ENCODE assay signal across 26 mouse cellular contexts in genomic region chr1:67022767-67023166, GRCm38 (mm10). TPM values are rescaled to one million over a fixed set of nuclear protein-coding genes. Genes with fewer than 3 reads are reported as not detected.
DNase-seq lines count a peak whose midpoint lies in the region; ATAC-seq and TF ChIP-seq lines count a peak whose summit lies in the region.
"Had no signal": no experiment of that assay in that cellular context is flagged by ENCODE, and none has a peak within 500 bp of the region (broad histone marks: within the 10 kb centered on the region; RNA-seq: fewer than 3 reads in every experiment).

No protein-coding gene starts in this region.

- H3K27me3 ChIP-seq in MEL (ENCODE audit: control insufficient read depth in 1 of 2, insufficient read depth in 2 of 2, low read length in 2 of 2) = no peaks in the 10 kb centered on the region
- H3K27me3 ChIP-seq: embryonic facial prominence, embryonic 12.5 days; embryonic facial prominence, embryonic 15.5 days; heart, embryonic 13.5 days; hindbrain, embryonic 15.5 days; intestine, embryonic 15.5 days had no signal

- TF ChIP-seq EP300 in MEL (IDR thresholded peaks at IDR 0.05; ENCODE audit: low read depth in 1 of 2, low read length in 2 of 2) = peak; percentile 95

- no peak for DNase-seq in layer of hippocampus, adult 2 months (ENCODE audit: low spot score in 2 of 2)
- no peak for DNase-seq in layer of hippocampus, adult 9-11 months
- DNase-seq in 416B (ENCODE audit: low read depth) (peak; percentile 48), MEL (ENCODE audit: low read depth, low spot score) (peak; percentile 84)
- DNase-seq in urinary bladder, postnatal 4 days (ENCODE audit: low spot score in 2 of 2) = no peak
- DNase-seq: adrenal gland, adult 2 months; adrenal gland, postnatal 14 days; cerebellum, adult 18-20 months; cerebellum, adult 9-10 months; cerebellum, postnatal 14 days; forebrain, postnatal 0 days; gastrocnemius, adult 2 months; gastrocnemius, postnatal 14 days; heart, adult 18-20 months; heart, postnatal 14 days; heart, postnatal 4 days had no signal

- no peak for TF ChIP-seq POLR2A in MEL (IDR thresholded peaks at IDR 0.05; ENCODE audit: control insufficient read depth in 1 of 2, insufficient read depth in 1 of 2, low read depth in 1 of 2, low read length in 2 of 2, poor library complexity in 1 of 2)
- no peak for TF ChIP-seq POLR2A in cortical plate, adult 2 months (IDR thresholded peaks at IDR 0.05; ENCODE audit: extremely low read depth, insufficient read depth, low read length)

- peaks cover 0 to 9% of the 10 kb centered on the region in 2 experiments; a peak in 2 of 4 replicates for H3K36me3 ChIP-seq in MEL (ENCODE audit: control insufficient read depth in 1 of 2, insufficient read depth in 2 of 2, low read length in 2 of 2)

- peaks cover 2 to 17% of the 10 kb centered on the region in 2 experiments; a peak in 3 of 4 replicates for H3K4me1 ChIP-seq in MEL (ENCODE audit: control insufficient read depth in 1 of 2, insufficient read depth in 2 of 2, low read length in 2 of 2)
- peaks cover 5% of the 10 kb centered on the region for H3K4me1 ChIP-seq in cortical plate, adult 2 months (ENCODE audit: control insufficient read depth, insufficient read depth, low read length)
- H3K4me1 ChIP-seq: embryonic facial prominence, embryonic 12.5 days; embryonic facial prominence, embryonic 15.5 days; heart, embryonic 10.5 days; hindbrain, embryonic 15.5 days; intestine, embryonic 15.5 days had no signal

- no peak for ATAC-seq in inflammation-experienced regulatory T-cells, adult 6 months
- ATAC-seq: CD4-positive, CD25-positive, alpha-beta regulatory T cell, adult 4 months; forebrain, embryonic 14.5 days; forebrain, postnatal 0 days; intestine, embryonic 15.5 days had no signal

- H3K4me3 ChIP-seq in layer of hippocampus, adult 2 months = no peak overlapping the region
- no peak overlapping the region for H3K4me3 ChIP-seq in MEL (ENCODE audit: control insufficient read depth in 1 of 2, insufficient read depth in 1 of 2, low read depth in 2 of 2, low read length in 2 of 2)
- no peak overlapping the region for H3K4me3 ChIP-seq in cortical plate, adult 2 months (ENCODE audit: insufficient read depth, low read length)
- H3K4me3 ChIP-seq: embryonic facial prominence, embryonic 12.5 days; embryonic facial prominence, embryonic 15.5 days; gastrocnemius, adult 2 months; heart, embryonic 10.5 days; heart, embryonic 13.5 days; hindbrain, embryonic 15.5 days; intestine, embryonic 15.5 days had no signal

- no peak for TF ChIP-seq CTCF in layer of hippocampus, adult 2 months (conservative IDR thresholded peaks at IDR 0.05)
- no peak for TF ChIP-seq CTCF in MEL (IDR thresholded peaks at IDR 0.05 in 2 of 3, conservative IDR thresholded peaks at IDR 0.05 in 1 of 3; ENCODE audit: control insufficient read depth in 1 of 3, insufficient read depth in 1 of 3, low read depth in 2 of 3, low read length in 3 of 3, poor library complexity in 1 of 3, severe bottlenecking in 1 of 3)
- TF ChIP-seq CTCF in cortical plate, adult 2 months (IDR thresholded peaks at IDR 0.05; ENCODE audit: extremely low read depth, insufficient read depth, low read length) = no peak

- H3K9ac ChIP-seq in MEL (ENCODE audit: control insufficient read depth, low read depth, low read length, poor library complexity, severe bottlenecking) = no peak overlapping the region; the same call in 1 of the 2 replicates
- H3K9ac ChIP-seq: embryonic facial prominence, embryonic 12.5 days; embryonic facial prominence, embryonic 15.5 days; forebrain, postnatal 0 days; heart, embryonic 13.5 days; hindbrain, embryonic 15.5 days; intestine, embryonic 15.5 days had no signal

- H3K9me3 ChIP-seq in MEL (replicated peaks; ENCODE audit: insufficient read depth, low read length) = no peaks in the 10 kb centered on the region
- H3K9me3 ChIP-seq: embryonic facial prominence, embryonic 12.5 days; embryonic facial prominence, embryonic 15.5 days; heart, embryonic 10.5 days; heart, embryonic 13.5 days; hindbrain, embryonic 15.5 days; intestine, embryonic 15.5 days had no signal

- H3K27ac ChIP-seq in layer of hippocampus, adult 2 months = 0 out of 2 replicates have a peak overlapping the region, but pooled peaks have one; percentile 28
- peak overlapping the region; percentile 74 for H3K27ac ChIP-seq in MEL (ENCODE audit: control insufficient read depth, low read depth, low read length)
- peak overlapping the region; percentile 41; the same call in 1 of the 2 replicates for H3K27ac ChIP-seq in cortical plate, adult 2 months (ENCODE audit: insufficient read depth, low read length)
- H3K27ac ChIP-seq: embryonic facial prominence, embryonic 12.5 days; embryonic facial prominence, embryonic 15.5 days; gastrocnemius, adult 2 months; heart, embryonic 10.5 days; heart, embryonic 13.5 days; hindbrain, embryonic 15.5 days; intestine, embryonic 15.5 days had no signal

- no peak for TF ChIP-seq RAD21 in MEL (IDR thresholded peaks at IDR 0.05; ENCODE audit: low read depth, low read length)

- H3K79me2 ChIP-seq in MEL (ENCODE audit: control insufficient read depth, insufficient read depth, low read length, poor library complexity) = no peaks in the 10 kb centered on the region

TF ChIP-seq in MEL, 35 proteins besides CTCF, POLR2A, EP300 and RAD21:
- peak; percentile 54 for TF ChIP-seq CHD2 (IDR thresholded peaks at IDR 0.05; ENCODE audit: low read length)
- 0 out of 2 replicates have a peak, but pooled peaks have one; percentile 35 for TF ChIP-seq HCFC1 (IDR thresholded peaks at IDR 0.05; ENCODE audit: low read depth, low read length)
- peak; percentile 90 for TF ChIP-seq TAL1 (IDR thresholded peaks at IDR 0.05; ENCODE audit: low read length)
- peak; percentile 99 for TF ChIP-seq RCOR1 (IDR thresholded peaks at IDR 0.05; ENCODE audit: low read depth, low read length)
- TF ChIP-seq ETS1 (IDR thresholded peaks at IDR 0.05; ENCODE audit: low read depth, low read length) = peak; percentile 89
- TF ChIP-seq MYC (IDR thresholded peaks at IDR 0.05; ENCODE audit: low read depth, low read length) = no peak
- peak; percentile 97 for TF ChIP-seq GATA1 (IDR thresholded peaks at IDR 0.05; ENCODE audit: low read depth, low read length)
- no peak for TF ChIP-seq ZMIZ1 (IDR thresholded peaks at IDR 0.05; ENCODE audit: low read depth, low read length)
- TF ChIP-seq SIN3A (IDR thresholded peaks at IDR 0.05; ENCODE audit: low read length) = peak; percentile 50; the same call in 1 of the 2 replicates
- TF ChIP-seq MAZ (IDR thresholded peaks at IDR 0.05; ENCODE audit: low read depth, low read length) = no peak
- peak; percentile 97 for TF ChIP-seq TCF12 (IDR thresholded peaks at IDR 0.05; ENCODE audit: low read depth, low read length)
- TF ChIP-seq MAFK (IDR thresholded peaks at IDR 0.05; ENCODE audit: borderline replicate concordance, low read depth, low read length) = peak; percentile 32; the same call in 1 of the 2 replicates
- peak; percentile 53; the same call in 1 of the 2 replicates for TF ChIP-seq BHLHE40 (IDR thresholded peaks at IDR 0.05; ENCODE audit: borderline replicate concordance, low read depth, low read length)
- no peak for TF ChIP-seq NRF1 (IDR thresholded peaks at IDR 0.05; ENCODE audit: insufficient read depth, low read depth, low read length, poor library complexity, severe bottlenecking)
- no peak for TF ChIP-seq ZNF384 (IDR thresholded peaks at IDR 0.05; ENCODE audit: low read depth, low read length)

RNA-seq across cellular contexts. Expression of gene Lancl1, which starts 15.9 kb away (rescaled TPM):
- total RNA-seq in layer of hippocampus, adult 2 months (2021) = 100 to 1,000 TPM; 196 to 205 TPM
- 29.3 and 32.2 TPM in 2 replicates for total RNA-seq in MEL (2012; rRNA removed)
- 10 to 100 TPM in 1 of 2 experiments, not detected in 1; 50.3 TPM for polyA plus RNA-seq in MEL (2012; ENCODE audit: insufficient read depth in 1 of 2, insufficient read length in 2 of 2, low read depth in 1 of 2, low replicate concordance in 2 of 2, missing spikeins in 1 of 2)
- polyA plus RNA-seq in cortical plate, adult 2 months (2012; rRNA removed) = 226 and 228 TPM in 2 replicates
- 10 to 100 TPM; 23.1 to 52.2 (median 35.8) TPM for polyA plus RNA-seq in inflammation-experienced regulatory T-cells, adult 6 months (2017; shearing (Covaris generic))

Comparison
In these comparisons a context has a peak if more than half of its experiments do, and no peak if none do; other contexts are left out.
1. DNase-seq: peak in 416B (single experiment) and MEL (single experiment); none in layer of hippocampus, adult 2 months (0 of 2), layer of hippocampus, adult 9-11 months (single experiment) and urinary bladder, postnatal 4 days (0 of 2).
2. Peak in every context shown above with its lines, with median percentiles within 50 percentile points of each other: H3K27ac ChIP-seq.